Mouse (Mus musculus) layer of hippocampus, postnatal 36 days (tissue): ENCODE data around the gene Resp18. TPM values are rescaled to one million over a fixed set of nuclear protein-coding genes. Genes with fewer than 3 reads are reported as not detected.
"Not testable (repeated sequence)": the region's sequence is repeated elsewhere in the genome, so short reads cannot be mapped to it uniquely, and the experiment has no call there.

Experiments used
- DNase-seq, 2 experiments: peaks; one replicate each; pipeline ENCODE4 v3.0.0; 2022
- total RNA-seq, 2 experiments: library from RNA; stranded (reverse); gene quantifications; 2 replicates each; pipeline ENCODE4 v1.2.3; 2021

The Resp18 gene
- total RNA-seq, 2 experiments from 2014 or later = 81.7 to 106 TPM

DNA sequence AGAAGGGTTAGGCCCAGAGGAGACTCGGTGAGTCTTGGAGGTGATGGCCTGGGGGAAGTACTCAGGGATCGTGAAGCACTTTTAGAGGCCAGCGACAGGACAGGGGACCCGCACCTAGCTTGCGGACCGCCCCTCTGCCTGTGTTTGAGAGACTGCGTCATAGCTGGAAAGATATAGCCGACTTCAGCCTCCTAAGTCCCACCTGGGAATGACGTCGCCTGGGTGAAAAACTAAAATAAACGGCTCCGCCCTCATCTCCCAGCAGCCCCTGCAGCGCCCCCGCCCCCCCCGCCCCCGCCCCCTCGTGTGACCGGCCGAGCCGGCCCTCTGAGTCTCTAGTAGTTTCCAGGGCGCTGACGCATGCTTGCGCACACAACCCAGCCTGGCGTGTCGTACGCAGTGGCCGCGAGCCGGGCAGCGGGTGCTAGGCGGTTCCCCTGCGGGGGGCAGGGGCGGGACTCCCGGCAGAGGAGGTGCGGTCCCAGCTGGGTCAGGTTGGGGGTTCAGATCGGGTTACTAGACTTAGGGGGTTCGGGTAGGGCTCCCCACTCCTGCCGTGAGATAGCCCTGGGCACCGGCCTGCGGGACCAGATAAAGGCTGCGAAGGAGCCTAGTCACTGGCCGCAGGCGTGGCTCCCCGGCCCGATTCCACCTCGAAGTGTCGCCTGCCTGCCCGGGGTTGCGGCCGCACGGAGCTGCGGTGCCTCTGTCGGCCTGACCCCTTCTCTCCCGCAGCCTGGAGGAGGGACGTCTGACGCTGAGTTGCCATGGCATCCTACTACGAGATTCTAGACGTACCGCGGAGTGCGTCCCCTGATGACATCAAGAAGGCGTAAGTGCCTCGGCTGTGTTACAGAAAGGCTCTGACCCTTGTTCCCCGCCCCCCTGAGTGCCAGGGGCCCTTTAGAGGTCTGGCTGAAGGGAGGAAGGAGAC is 41.8 kb downstream of the Resp18 start, which contains the start of gene Dnajb2:
Dnajb2 (plus strand) TSS at position 290 of the 934 bp plus-strand sequence.
- DNase-seq = peak; percentile 82 to 83

GRCm38 (mm10) chr1:75234606-75235005 is 43.6 kb downstream of the Resp18 start:
- DNase-seq = peak in 1 of 2 experiments; percentile 71

DNA sequence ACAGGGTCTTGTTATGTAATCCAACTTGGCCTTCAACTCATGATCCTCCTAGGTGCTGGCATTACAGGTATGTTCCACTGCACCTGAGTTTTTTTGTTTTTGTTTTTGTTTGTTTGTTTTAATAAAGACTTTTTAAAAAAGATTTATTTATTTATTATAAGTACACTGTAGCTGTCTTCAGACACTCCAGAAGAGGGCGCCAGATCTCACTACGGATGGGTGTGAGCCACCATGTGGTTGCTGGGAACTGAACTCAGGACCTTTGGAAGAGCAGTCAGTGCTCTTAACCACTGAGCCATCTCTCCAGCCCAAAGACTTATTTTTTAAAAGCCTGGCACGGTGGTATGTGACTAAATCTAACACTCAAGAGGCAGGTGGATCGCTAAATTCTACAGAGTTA is 45.7 kb downstream of the Resp18 start:
- not testable (repeated sequence) for DNase-seq

DNA sequence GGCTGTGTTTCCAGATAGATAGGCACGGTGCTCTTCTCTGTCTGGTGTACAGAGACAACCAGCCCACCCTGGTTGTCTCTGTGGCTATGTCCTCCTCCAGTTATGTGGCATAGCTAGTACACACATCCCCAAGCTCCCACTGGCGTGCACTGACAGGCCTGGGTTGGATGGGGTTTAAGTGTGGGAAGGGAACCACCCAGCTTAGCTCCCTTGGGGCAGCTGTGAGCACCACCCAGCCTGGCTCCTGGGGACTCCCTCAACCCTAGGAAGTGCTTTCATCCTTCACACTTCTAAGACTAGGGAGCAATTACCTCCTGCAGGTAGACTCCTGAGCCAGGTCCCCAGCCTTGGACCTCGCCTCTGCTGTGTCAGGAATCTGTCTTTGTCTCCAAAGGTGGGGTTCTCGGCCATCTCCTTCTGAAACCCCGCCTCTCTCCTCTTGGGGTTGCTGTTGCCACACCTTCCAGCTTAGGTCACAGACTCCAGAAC is 46.5 kb downstream of the Resp18 start, which contains the start of gene A630095N17Rik:
A630095N17Rik (minus strand) TSS at position 439 of the 489 bp plus-strand sequence.
- no peak for DNase-seq

- DNase-seq = no peak
These were observed 47.0 kb downstream of the Resp18 start for GRCm38 (mm10) chr1:75231224-75231623.

GRCm38 (mm10) chr1:75230335-75230994 is 47.8 kb downstream of the Resp18 start:
- no peak for DNase-seq

GRCm38 (mm10) chr1:75229158-75229557 is 49.1 kb downstream of the Resp18 start:
- DNase-seq = no peak

GRCm38 (mm10) chr1:75227653-75228052 is 50.6 kb downstream of the Resp18 start:
- DNase-seq = no peak

- DNase-seq = no peak
These were observed 52.1 kb downstream of the Resp18 start for GRCm38 (mm10) chr1:75226138-75226537.

DNA sequence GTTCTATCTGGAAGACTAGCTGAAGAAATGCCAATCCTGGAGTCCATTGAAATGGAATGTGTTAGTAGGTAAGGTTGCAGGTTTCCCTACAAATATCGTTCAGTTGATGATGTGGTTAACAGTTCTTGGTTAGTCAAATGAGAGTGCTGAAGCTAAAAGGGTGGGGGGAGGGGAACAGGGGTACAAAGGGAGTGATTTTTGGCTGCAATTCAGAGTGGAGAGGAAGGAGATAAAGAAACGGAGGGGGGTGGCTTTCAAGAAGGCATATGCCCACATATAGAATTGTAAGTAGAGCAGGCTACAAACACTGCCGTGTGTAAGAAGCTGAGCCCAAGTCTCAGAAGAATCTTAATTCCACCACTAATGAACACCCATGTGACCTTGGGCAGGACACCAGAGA is 52.7 kb downstream of the Resp18 start:
- DNase-seq = no peak

- DNase-seq = no peak
These were observed 54.7 kb downstream of the Resp18 start for GRCm38 (mm10) chr1:75223532-75223931.

- no peak for DNase-seq
These were observed 55.3 kb downstream of the Resp18 start for GRCm38 (mm10) chr1:75222926-75223325.

Other genes starting within 250 kb of the Resp18 start
- 1 to 10 TPM; 2.1 to 2.7 TPM for gene Nhej1, start 153.2 kb downstream of the Resp18 start, total RNA-seq
- under 1 TPM; 0.23 to 0.27 TPM for gene Slc23a3, start 144.5 kb downstream of the Resp18 start, total RNA-seq
- 10 to 100 TPM; 26.9 to 33.0 TPM for gene Cnppd1, start 135.7 kb downstream of the Resp18 start, total RNA-seq
- gene Retreg2, start 135.6 kb downstream of the Resp18 start, total RNA-seq = 100 to 1,000 TPM; 177 to 178 TPM
- gene Zfand2b, start 109.8 kb downstream of the Resp18 start, total RNA-seq = 10 to 100 TPM; 31.2 to 36.2 TPM
- gene Abcb6, start 98.0 kb downstream of the Resp18 start, total RNA-seq = 10 to 100 TPM; 26.1 to 27.2 TPM
- gene Ankzf1, start 86.3 kb downstream of the Resp18 start, total RNA-seq = 10 to 100 TPM; 25.4 to 28.1 TPM
- 100 to 1,000 TPM; 113 to 114 TPM for gene Atg9a, start 86.2 kb downstream of the Resp18 start, total RNA-seq
- gene Glb1l, start 67.6 kb downstream of the Resp18 start, total RNA-seq = 10 to 100 TPM; 13.0 to 19.1 TPM
- gene Stk16, start 67.6 kb downstream of the Resp18 start, total RNA-seq = 10 to 100 TPM; 88.0 to 89.0 TPM
- gene Tuba4a, start 58.5 kb downstream of the Resp18 start, total RNA-seq = 100 to 1,000 TPM; 517 to 555 TPM
- not detected for gene A630095N17Rik, start 46.3 kb downstream of the Resp18 start, total RNA-seq
- gene Dnajb2, start 42.0 kb downstream of the Resp18 start, total RNA-seq = 10 to 100 TPM; 74.3 to 75.8 TPM
- 100 to 1,000 TPM; 372 to 375 TPM for gene Ptprn, start 13.9 kb downstream of the Resp18 start, total RNA-seq
- gene Dnpep, start 39.6 kb upstream of the Resp18 start, total RNA-seq = 10 to 100 TPM; 39.4 to 46.7 TPM
- gene Des, start 81.9 kb upstream of the Resp18 start, total RNA-seq = 1 to 10 TPM in 1 of 2 experiments, under 1 TPM in 1; 0.72 to 1.1 TPM
- gene Speg, start 96.9 kb upstream of the Resp18 start, total RNA-seq = 100 to 1,000 TPM; 166 to 180 TPM
- gene Gmppa, start 157.5 kb upstream of the Resp18 start, total RNA-seq = 10 to 100 TPM; 63.6 to 73.5 TPM
- 1 to 10 TPM; 6.5 to 7.4 TPM for gene Asic4, start 172.0 kb upstream of the Resp18 start, total RNA-seq
- 10 to 100 TPM; 76.8 to 82.8 TPM for gene Chpf, start 200.9 kb upstream of the Resp18 start, total RNA-seq
- 10 to 100 TPM; 68.8 to 71.4 TPM for gene Tmem198, start 201.1 kb upstream of the Resp18 start, total RNA-seq
- gene Obsl1, start 228.0 kb upstream of the Resp18 start, total RNA-seq = 10 to 100 TPM; 24.1 to 26.3 TPM
- 10 to 100 TPM; 16.4 to 16.6 TPM for gene Inha, start 228.7 kb upstream of the Resp18 start, total RNA-seq
- gene Stk11ip, start 243.1 kb upstream of the Resp18 start, total RNA-seq = 10 to 100 TPM; 26.7 to 27.7 TPM